Mouse (Mus musculus) hindbrain, postnatal 0 days (tissue): ENCODE measurements around the gene Map7. TPM values are rescaled to one million over a fixed set of nuclear protein-coding genes. Genes with fewer than 3 reads are reported as not detected.

ENCODE experiments used
- ATAC-seq: fragments of 200-750 bp; cut with Nextera tagmentation; 2 replicates; pipeline ENCODE4 v1.8.0; 2017; ENCODE audit warnings: mild to moderate bottlenecking, moderate TSS enrichment, moderate library complexity
- DNase-seq: peaks from one replicate; pipeline ENCODE4 v3.0.0-alpha.2; 2015; ENCODE audit warnings: low spot score
- H3K27ac ChIP-seq: fragments of 300-500 bp; sonication (generic); 2 replicates; pipeline ENCODE4 v1.5.1; 2014; ENCODE audit warnings: mild to moderate bottlenecking
- H3K27me3 ChIP-seq: fragments of 300-500 bp; sonication (generic); 2 replicates; pipeline ENCODE4 v1.6.1; 2014; ENCODE audit warnings: low read length, mixed read lengths; ENCODE audit not compliant: insufficient read depth
- H3K36me3 ChIP-seq: fragments of 300-500 bp; sonication (generic); 2 replicates; pipeline ENCODE4 v1.6.1; 2014; ENCODE audit warnings: low read length, mixed read lengths; ENCODE audit not compliant: insufficient read depth
- H3K4me1 ChIP-seq: fragments of 300-500 bp; sonication (generic); 2 replicates; pipeline ENCODE4 v1.6.1; 2014; ENCODE audit warnings: antibody characterized with exemption, low read length, mixed read lengths; ENCODE audit not compliant: insufficient read depth
- H3K4me2 ChIP-seq: fragments of 300-500 bp; sonication (generic); 2 replicates; pipeline ENCODE4 v1.6.1; 2014; ENCODE audit warnings: low read depth, mild to moderate bottlenecking, low read length, moderate library complexity, mixed read lengths
- H3K4me3 ChIP-seq: fragments of 300-500 bp; sonication (generic); 2 replicates; pipeline ENCODE4 v1.5.1; 2014; ENCODE audit warnings: low read length
- H3K9ac ChIP-seq: fragments of 300-500 bp; sonication (generic); replicated peaks from 2 replicates; pipeline ENCODE4 v1.6.1; 2014; ENCODE audit warnings: mild to moderate bottlenecking, low read length, moderate library complexity, mixed read lengths
- H3K9me3 ChIP-seq: fragments of 300-500 bp; sonication (generic); 2 replicates; pipeline ENCODE4 v1.6.1; 2016; ENCODE audit warnings: low read length, mixed read lengths
- CTCF ChIP-seq: IDR thresholded peaks from 2 replicates; pipeline ENCODE4 v1.5.1; 2016; ENCODE audit warnings: antibody characterized with exemption, control low read depth, low read depth
- WGBS: fragments of 180-500 bp; shearing (Covaris S2); extraction: QIAGEN DNeasy Blood & Tissue Kit; methylation state at CpG from one replicate; pipeline ENCODE4 v1.1.7; 2014; 5-methylcytosine and 5-hydroxymethylcytosine counted together
- polyA plus RNA-seq: library from polyadenylated mRNA; unstranded; fragments of >200 nt; fragmentation: Nextera tagmentation; extraction: Ambion mirVana; gene quantifications from 2 replicates; pipeline ENCODE4 v1.2.1, GENCODE M21; 2015
- total RNA-seq: library from RNA; depleted of rRNA; stranded (reverse); fragments of >200 nt; gene quantifications from 2 replicates; pipeline ENCODE4 v1.2.3, GENCODE M21; 2014

Map7 gene
- total and polyA plus RNA-seq, 2 experiments from 2014 or later, result 6.2 to 15.1 TPM

DNA sequence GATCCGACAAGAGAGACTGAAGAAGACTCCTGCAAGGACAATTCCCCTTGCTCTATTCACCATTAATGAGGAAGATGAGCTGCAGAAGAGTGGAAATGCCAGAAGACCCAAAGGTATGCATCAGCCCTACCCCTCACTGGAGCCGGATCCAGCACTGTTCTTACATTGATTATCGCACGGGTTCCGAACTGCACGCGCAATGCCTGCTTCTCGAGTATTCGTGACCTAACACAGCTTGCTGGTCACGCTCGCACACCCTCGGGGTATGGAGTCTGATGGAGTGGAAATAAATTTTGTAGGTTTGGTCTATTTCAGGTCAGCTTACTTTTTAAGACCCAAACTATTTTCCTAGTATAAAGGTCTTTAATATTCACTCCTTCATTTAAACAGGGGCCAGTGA lies 22.9 kb downstream of the Map7 start:
- WGBS, result 22% methylated on average over 12 of the region's 12 CpGs
- Histone ChIP-seq H3K4me2 (peak overlapping the region; percentile 55), H3K36me3 (no peaks in the 10 kb centered on the region), H3K4me1 (peaks cover 12% of the 10 kb centered on the region; the same call in 1 of the 2 replicates), H3K27me3 (no peaks in the 10 kb centered on the region), H3K9ac (no peak overlapping the region), H3K27ac (peak overlapping the region; percentile 32; the same call in 1 of the 2 replicates), H3K4me3 (peak overlapping the region; percentile 26), H3K9me3 (no peaks in the 10 kb centered on the region)
- peak; percentile 44 for DNase-seq
- no peak for ATAC-seq
- no peak for TF ChIP-seq CTCF

GRCm38 (mm10) chr10:20171756-20172155 lies 23.5 kb downstream of the Map7 start:
- no peak for ATAC-seq
- H3K36me3 ChIP-seq, result no peaks in the 10 kb centered on the region
- H3K4me2 ChIP-seq, result peak overlapping the region; percentile 55
- no peak for DNase-seq
- no peaks in the 10 kb centered on the region for H3K27me3 ChIP-seq
- no peaks in the 10 kb centered on the region for H3K9me3 ChIP-seq
- H3K27ac ChIP-seq, result no peak overlapping the region
- TF ChIP-seq CTCF, result no peak
- 0 out of 2 replicates have a peak overlapping the region, but pooled peaks have one; percentile 26 for H3K4me3 ChIP-seq
- peaks cover 12% of the 10 kb centered on the region; the same call in 1 of the 2 replicates for H3K4me1 ChIP-seq
- 32% methylated on average over 4 of the region's 4 CpGs for WGBS
- no peak overlapping the region for H3K9ac ChIP-seq

GRCm38 (mm10) chr10:20173733-20174132 lies 25.5 kb downstream of the Map7 start:
- Histone ChIP-seq H3K9me3 (no peaks in the 10 kb centered on the region), H3K4me3 (no peak overlapping the region), H3K36me3 (no peaks in the 10 kb centered on the region), H3K9ac (no peak overlapping the region), H3K27me3 (no peaks in the 10 kb centered on the region), H3K4me2 (no peak overlapping the region), H3K27ac (no peak overlapping the region), H3K4me1 (peaks cover 12% of the 10 kb centered on the region; the same call in 1 of the 2 replicates)
- no peak for TF ChIP-seq CTCF
- WGBS, result 74% methylated on average over 4 of the region's 4 CpGs
- no peak for ATAC-seq
- DNase-seq, result no peak

- 61% methylated on average over 7 of the region's 7 CpGs for WGBS
- H3K4me3 ChIP-seq, result no peak overlapping the region
- H3K4me1 ChIP-seq, result 0 out of 2 replicates have a peak, but pooled peaks cover 9% of the 10 kb centered on the region
- no peaks in the 10 kb centered on the region for H3K36me3 ChIP-seq
- no peak overlapping the region for H3K27ac ChIP-seq
- H3K9ac ChIP-seq, result no peak overlapping the region
- no peaks in the 10 kb centered on the region for H3K27me3 ChIP-seq
- ATAC-seq (no peak), DNase-seq (no peak)
- no peak for TF ChIP-seq CTCF
- no peaks in the 10 kb centered on the region for H3K9me3 ChIP-seq
- no peak overlapping the region for H3K4me2 ChIP-seq
Observed at GRCm38 (mm10) chr10:20176054-20176453, 27.8 kb downstream of the Map7 start.

DNA sequence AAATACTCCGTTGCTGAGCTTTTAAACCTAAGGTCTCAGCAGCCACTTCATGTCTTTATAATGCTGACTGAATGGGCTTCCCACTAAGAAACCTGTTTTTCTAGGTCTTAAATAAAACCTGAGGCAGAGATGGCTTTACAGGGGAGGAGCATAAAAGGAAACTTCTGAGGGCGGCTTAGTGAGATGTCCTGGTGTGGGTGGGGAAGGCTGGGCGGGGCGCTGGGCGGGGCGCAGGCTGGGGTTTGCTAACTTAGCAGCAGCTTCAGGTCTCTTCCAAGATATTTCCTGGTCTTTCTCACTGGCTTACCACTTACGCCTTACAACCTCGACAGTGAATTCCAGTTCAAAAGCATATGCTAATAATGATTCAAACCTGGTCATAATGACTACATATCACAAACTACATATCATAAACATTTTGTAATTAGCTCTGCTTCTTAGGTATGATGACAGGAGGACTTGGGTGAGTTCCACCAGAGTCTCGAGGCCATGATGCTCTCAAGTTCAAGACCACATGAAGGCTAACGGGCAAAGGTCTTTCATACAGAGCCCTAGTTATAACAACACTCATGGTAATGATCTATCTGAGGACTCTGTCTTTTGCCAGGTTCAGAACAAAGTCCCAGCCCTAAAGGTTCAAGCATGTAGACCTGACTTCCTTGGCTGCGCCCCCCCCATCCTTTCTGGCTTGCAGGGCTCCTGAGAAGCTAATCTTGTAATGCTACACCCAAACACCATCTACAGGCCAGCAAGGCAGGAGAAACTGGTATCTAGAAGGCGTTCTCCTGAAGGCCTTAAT lies 30.7 kb downstream of the Map7 start:
- DNase-seq (no peak), ATAC-seq (no peak)
- Histone ChIP-seq H3K9me3 (no peaks in the 10 kb centered on the region), H3K4me1 (no peaks in the 10 kb centered on the region), H3K4me2 (no peak overlapping the region), H3K36me3 (no peaks in the 10 kb centered on the region), H3K4me3 (no peak overlapping the region), H3K27me3 (no peaks in the 10 kb centered on the region), H3K9ac (no peak overlapping the region), H3K27ac (no peak overlapping the region)
- 53% methylated on average over 12 of the region's 12 CpGs for WGBS
- no peak for TF ChIP-seq CTCF

GRCm38 (mm10) chr10:20181198-20181597 lies 32.9 kb downstream of the Map7 start:
- Histone ChIP-seq H3K4me1 (no peaks in the 10 kb centered on the region), H3K27ac (no peak overlapping the region), H3K9ac (no peak overlapping the region), H3K4me2 (no peak overlapping the region), H3K4me3 (no peak overlapping the region), H3K27me3 (no peaks in the 10 kb centered on the region), H3K9me3 (no peaks in the 10 kb centered on the region), H3K36me3 (no peaks in the 10 kb centered on the region)
- 0 out of 2 replicates have a peak, but pooled peaks have one; percentile 35 for ATAC-seq
- DNase-seq, result no peak
- WGBS, result 54% methylated on average over 10 of the region's 10 CpGs
- no peak for TF ChIP-seq CTCF
